8 mouse cellular contexts compared by ENCODE assay signal in the genomic region with DNA sequence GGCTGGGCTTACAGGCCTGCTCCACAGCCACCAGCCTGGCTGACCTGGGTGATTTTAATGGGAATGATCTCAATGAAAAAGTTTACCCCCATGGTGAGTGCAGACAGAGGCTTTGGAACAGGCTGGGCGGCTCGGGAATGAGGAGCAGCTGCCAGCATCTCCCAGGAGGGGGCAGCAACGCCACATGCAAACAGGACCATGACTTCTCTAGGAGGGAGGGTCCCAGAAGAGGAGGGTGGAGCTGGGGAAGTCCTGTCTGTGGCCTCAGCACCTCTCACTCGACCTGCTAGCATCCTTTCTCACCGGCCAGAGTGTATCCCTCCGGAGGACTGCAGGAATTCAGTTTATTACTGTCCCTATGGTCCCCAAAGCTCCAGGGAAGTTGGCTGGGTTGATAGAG.
DNase-seq lines count a peak whose midpoint lies in the region; ATAC-seq lines count a peak whose summit lies in the region.

No protein-coding gene starts in this region.

- H3K27ac ChIP-seq in hindbrain, embryonic 12.5 days, result no peak overlapping the region

- no peaks in the 10 kb centered on the region for H3K4me1 ChIP-seq in hindbrain, embryonic 12.5 days

- 1% methylated on average over 6 of the region's 6 CpGs for WGBS in hindbrain, embryonic 12.5 days

- no peaks in the 10 kb centered on the region for H3K9me3 ChIP-seq in hindbrain, embryonic 12.5 days (replicated peaks)

- H3K27me3 ChIP-seq in hindbrain, embryonic 12.5 days, result no peaks in the 10 kb centered on the region

- no peaks in the 10 kb centered on the region for H3K36me3 ChIP-seq in hindbrain, embryonic 12.5 days

- peak; percentile 20 for DNase-seq in MEL-GATA-1-ER (ENCODE audit: extremely low read depth, low read depth)
- DNase-seq in cerebellum, adult 8-10 months, result peak; percentile 55
- DNase-seq in frontal cortex, postnatal 10 days (ENCODE audit: low spot score in 2 of 2), result peak; percentile 58 to 82
- DNase-seq in layer of hippocampus, postnatal 10 days (ENCODE audit: low spot score in 2 of 2), result peak; percentile 92
- peak; percentile 87 for DNase-seq in lung, postnatal 10 days
- DNase-seq in ovary, postnatal 14 days (ENCODE audit: low spot score), result peak; percentile 83
- peak; percentile 67 for DNase-seq in thymus, postnatal 0 days (ENCODE audit: low spot score)

- H3K9ac ChIP-seq in hindbrain, embryonic 12.5 days, result no peak overlapping the region

- no peak overlapping the region for H3K4me3 ChIP-seq in hindbrain, embryonic 12.5 days

- peak; percentile 90 for ATAC-seq in hindbrain, embryonic 12.5 days (ENCODE audit: low FRiP score)

- H3K4me2 ChIP-seq in hindbrain, embryonic 12.5 days (replicated peaks), result 0 out of 2 replicates have a peak overlapping the region, but pooled peaks have one; percentile 19

Comparison
In these comparisons a context has a peak if more than half of its experiments do, and no peak if none do; other contexts are left out.
1. DNase-seq: peak in every context shown above with its lines; median percentile 92 in layer of hippocampus, postnatal 10 days; 87 in lung, postnatal 10 days; 83 in ovary, postnatal 14 days; 70 in frontal cortex, postnatal 10 days; 67 in thymus, postnatal 0 days; 55 in cerebellum, adult 8-10 months; 20 in MEL-GATA-1-ER.